Mouse (Mus musculus) MEL (cell line): ENCODE results near the gene Sap18. TPM values are rescaled to one million over a fixed set of nuclear protein-coding genes. Genes with fewer than 3 reads are reported as not detected.
A peak's percentile ranks its signal among the peaks of the same experiment; 100 is the strongest.

Experiments used
- DNase-seq: peaks from one replicate; pipeline ENCODE4 v3.0.0; 2011; ENCODE audit warnings: low read depth, low spot score
- H3K27ac ChIP-seq: 2 replicates; pipeline ENCODE4 v1.5.1; 2012; ENCODE audit warnings: low read depth, mild to moderate bottlenecking, control low read depth, low read length, moderate library complexity; ENCODE audit not compliant: control insufficient read depth
- H3K27me3 ChIP-seq, 2 experiments: fragments of 150-350 bp in 1 of 2; sonication (generic) in 1 of 2; 2 replicates each; pipeline ENCODE4 v1.6.1; 2012; ENCODE audit warnings: low read length in 2 of 2, mild to moderate bottlenecking in 2 of 2, improper control_type of control experiment in 1 of 2, moderate library complexity in 1 of 2; ENCODE audit not compliant: insufficient read depth in 2 of 2, control insufficient read depth in 1 of 2
- H3K36me3 ChIP-seq, 2 experiments: 2 replicates each; pipeline ENCODE4 v1.6.1; 2012 to 2014; ENCODE audit warnings: low read length in 2 of 2, improper control_type of control experiment in 1 of 2, inconsistent platforms in 1 of 2, mild to moderate bottlenecking in 1 of 2; ENCODE audit not compliant: insufficient read depth in 2 of 2, control insufficient read depth in 1 of 2
- H3K4me1 ChIP-seq, 2 experiments: fragments of 150-350 bp in 1 of 2; sonication (generic) in 1 of 2; 2 replicates each; pipeline ENCODE4 v1.6.1; 2012; ENCODE audit warnings: low read length in 2 of 2, improper control_type of control experiment in 1 of 2, mild to moderate bottlenecking in 1 of 2; ENCODE audit not compliant: insufficient read depth in 2 of 2, control insufficient read depth in 1 of 2
- H3K4me3 ChIP-seq, 2 experiments: fragments of 150-350 bp in 1 of 2; sonication (generic) in 1 of 2; 2 replicates each; pipeline ENCODE4 v1.5.1; 2012; ENCODE audit warnings: low read depth in 2 of 2, low read length in 2 of 2, mild to moderate bottlenecking in 2 of 2, moderate library complexity in 2 of 2, control low read depth in 1 of 2, improper control_type of control experiment in 1 of 2; ENCODE audit not compliant: control insufficient read depth in 1 of 2, insufficient read depth in 1 of 2
- H3K79me2 ChIP-seq: 2 replicates; pipeline ENCODE4 v1.6.1; 2012; ENCODE audit warnings: mild to moderate bottlenecking, low read length, moderate library complexity; ENCODE audit not compliant: control insufficient read depth, poor library complexity, insufficient read depth
- H3K9ac ChIP-seq: 2 replicates; pipeline ENCODE4 v1.6.1; 2012; ENCODE audit warnings: low read depth, mild to moderate bottlenecking, control low read depth, low read length, moderate library complexity; ENCODE audit not compliant: control insufficient read depth, poor library complexity, severe bottlenecking
- H3K9me3 ChIP-seq: fragments of 150-350 bp; sonication (generic); replicated peaks from 2 replicates; pipeline ENCODE4 v1.6.1; 2012; ENCODE audit warnings: mild to moderate bottlenecking, low read length, improper control_type of control experiment, moderate library complexity; ENCODE audit not compliant: insufficient read depth
- CTCF ChIP-seq, 3 experiments: IDR thresholded peaks in 2 of 3; conservative IDR thresholded peaks in 1 of 3; 2 replicates each; pipeline ENCODE4 v1.5.1; 2011 to 2012; ENCODE audit warnings: low read length in 3 of 3, low read depth in 2 of 3, mild to moderate bottlenecking in 2 of 3, improper control_type of control experiment in 1 of 3, inconsistent platforms in 1 of 3, mixed read lengths in 1 of 3, moderate library complexity in 1 of 3; ENCODE audit not compliant: control insufficient read depth in 1 of 3, insufficient read depth in 1 of 3, poor library complexity in 1 of 3, severe bottlenecking in 1 of 3
- EP300 ChIP-seq, 2 experiments: IDR thresholded peaks; 2 replicates each; pipeline ENCODE4 v1.6.1; 2011; ENCODE audit warnings: improper control_type of control experiment in 2 of 2, low read length in 2 of 2, low read depth in 1 of 2, mild to moderate bottlenecking in 1 of 2
- GATA1 ChIP-seq: IDR thresholded peaks from 2 replicates; pipeline ENCODE4 v1.6.1; 2011; ENCODE audit warnings: low read depth, low read length, improper control_type of control experiment
- MAFK ChIP-seq: IDR thresholded peaks from 2 replicates; pipeline ENCODE4 v1.6.1; 2011; ENCODE audit warnings: low read depth, mild to moderate bottlenecking, low read length, improper control_type of control experiment, borderline replicate concordance
- MAX ChIP-seq: IDR thresholded peaks from 2 replicates; pipeline ENCODE4 v1.6.1; 2011; ENCODE audit warnings: low read length, improper control_type of control experiment
- MEF2A ChIP-seq: IDR thresholded peaks from 2 replicates; pipeline ENCODE4 v1.6.1; 2014; ENCODE audit warnings: low read depth, mild to moderate bottlenecking, inconsistent platforms, low read length, improper control_type of control experiment; ENCODE audit not compliant: poor library complexity, insufficient replicate concordance, severe bottlenecking; ENCODE audit errors: extremely low read depth
- MXI1 ChIP-seq: IDR thresholded peaks from 2 replicates; pipeline ENCODE4 v1.6.1; 2011; ENCODE audit warnings: mild to moderate bottlenecking, low read depth, low read length, improper control_type of control experiment
- MYC ChIP-seq: IDR thresholded peaks from 2 replicates; pipeline ENCODE4 v1.6.1; 2011; ENCODE audit warnings: low read depth, mild to moderate bottlenecking, low read length, improper control_type of control experiment, moderate library complexity
- NELFE ChIP-seq: IDR thresholded peaks from 2 replicates; pipeline ENCODE4 v1.6.1; 2011; ENCODE audit warnings: low read depth, low read length, improper control_type of control experiment
- POLR2A ChIP-seq, 2 experiments: IDR thresholded peaks; 2 replicates each; pipeline ENCODE4 v1.6.1; 2011 to 2012; ENCODE audit warnings: low read length in 2 of 2, mild to moderate bottlenecking in 2 of 2, control low read depth in 1 of 2, improper control_type of control experiment in 1 of 2, low read depth in 1 of 2, moderate library complexity in 1 of 2; ENCODE audit not compliant: control insufficient read depth in 1 of 2, insufficient read depth in 1 of 2, poor library complexity in 1 of 2
- POLR2AphosphoS2 ChIP-seq: IDR thresholded peaks from 2 replicates; pipeline ENCODE4 v1.6.1; 2011; ENCODE audit warnings: low read length, improper control_type of control experiment
- POLR2AphosphoS5 ChIP-seq: IDR thresholded peaks from 2 replicates; pipeline ENCODE4 v1.6.1; 2012; ENCODE audit warnings: low read depth, borderline replicate concordance, mild to moderate bottlenecking, inconsistent platforms, low read length, moderate library complexity, mixed read lengths
- RAD21 ChIP-seq: IDR thresholded peaks from 2 replicates; pipeline ENCODE4 v1.6.1; 2011; ENCODE audit warnings: mild to moderate bottlenecking, low read depth, low read length, improper control_type of control experiment
- SIN3A ChIP-seq: IDR thresholded peaks from 2 replicates; pipeline ENCODE4 v1.6.1; 2012; ENCODE audit warnings: low read length, improper control_type of control experiment, inconsistent platforms
- SMC3 ChIP-seq: IDR thresholded peaks from 2 replicates; pipeline ENCODE4 v1.6.1; 2011; ENCODE audit warnings: low read depth, low read length, improper control_type of control experiment
- TAL1 ChIP-seq: IDR thresholded peaks from 2 replicates; pipeline ENCODE4 v1.6.1; 2012; ENCODE audit warnings: mild to moderate bottlenecking, inconsistent platforms, low read length, moderate library complexity, mixed read lengths
- ZC3H11A ChIP-seq: IDR thresholded peaks from 2 replicates; pipeline ENCODE4 v1.6.1; 2012; ENCODE audit warnings: low read depth, mild to moderate bottlenecking, inconsistent platforms, low read length, improper control_type of control experiment
- ZNF384 ChIP-seq: IDR thresholded peaks from 2 replicates; pipeline ENCODE4 v1.6.1; 2012; ENCODE audit warnings: low read depth, mild to moderate bottlenecking, inconsistent platforms, low read length, improper control_type of control experiment
- polyA plus RNA-seq, 2 experiments: library from polyadenylated mRNA; stranded (reverse) in 1 of 2; unstranded in 1 of 2; fragments of >175 nt in 1 of 2; fragments of >200 nt in 1 of 2; gene quantifications; 2 replicates each; pipeline versions ENCODE4 v1.2.1 to v1.2.4; 2012; ENCODE audit warnings: low replicate concordance in 2 of 2, low read depth in 1 of 2; ENCODE audit not compliant: insufficient read length in 2 of 2, insufficient read depth in 1 of 2, missing spikeins in 1 of 2
- total RNA-seq: library from RNA; depleted of rRNA; stranded (reverse); fragments of 300-350 nt; gene quantifications from 2 replicates; pipeline ENCODE4 v1.2.3, GENCODE M21; 2012

The Sap18 gene
- total and polyA plus RNA-seq, 3 experiments, result 13.7 to 201 TPM; not detected in 1

- peaks cover 3 to 4% of the 10 kb centered on the region in 2 experiments for H3K27me3 ChIP-seq
- H3K4me3 ChIP-seq, result no peak overlapping the region
- H3K9me3 ChIP-seq, result no peaks in the 10 kb centered on the region
- TF ChIP-seq EP300 (IDR thresholded peaks at IDR 0.05; ENCODE audit: low read depth in 1 of 2, low read length in 2 of 2) (no peak), MAFK (peak; percentile 66; the same call in 1 of the 2 replicates)
- no peak overlapping the region for H3K27ac ChIP-seq
- DNase-seq, result no peak
- no peaks in the 10 kb centered on the region for H3K36me3 ChIP-seq
- no peaks in the 10 kb centered on the region for H3K4me1 ChIP-seq
- no peaks in the 10 kb centered on the region for H3K79me2 ChIP-seq
- H3K9ac ChIP-seq, result no peak overlapping the region
Measured at GRCm38 (mm10) chr14:57789311-57789710, 8.7 kb upstream of the Sap18 start.

- no peaks in the 10 kb centered on the region for H3K4me1 ChIP-seq
- H3K27me3 ChIP-seq, result peaks cover 2 to 3% of the 10 kb centered on the region in 2 experiments
- H3K27ac ChIP-seq, result no peak overlapping the region
- no peak overlapping the region for H3K9ac ChIP-seq
- no peaks in the 10 kb centered on the region for H3K36me3 ChIP-seq
- DNase-seq, result no peak
- TF ChIP-seq TAL1 (no peak), RAD21 (no peak), ZC3H11A (no peak), POLR2AphosphoS2 (no peak), POLR2AphosphoS5 (no peak), MXI1 (no peak), MYC (no peak), NELFE (no peak), MEF2A (no peak), POLR2A (IDR thresholded peaks at IDR 0.05; ENCODE audit: control insufficient read depth in 1 of 2, insufficient read depth in 1 of 2, low read depth in 1 of 2, low read length in 2 of 2, poor library complexity in 1 of 2) (no peak), SMC3 (no peak), ZNF384 (no peak), CTCF (IDR thresholded peaks at IDR 0.05 in 2 of 3, conservative IDR thresholded peaks at IDR 0.05 in 1 of 3; ENCODE audit: control insufficient read depth in 1 of 3, insufficient read depth in 1 of 3, low read depth in 2 of 3, low read length in 3 of 3, poor library complexity in 1 of 3, severe bottlenecking in 1 of 3) (no peak), MAX (no peak), SIN3A (no peak), GATA1 (no peak), MAFK (no peak)
- TF ChIP-seq, all 39 proteins: peak for 0
- Histone ChIP-seq H3K9me3 (no peaks in the 10 kb centered on the region), H3K4me3 (no peak overlapping the region), H3K79me2 (no peaks in the 10 kb centered on the region)
Measured at GRCm38 (mm10) chr14:57789759-57790158, 8.2 kb upstream of the Sap18 start.
